Mouse (Mus musculus) central nervous system, embryonic 11.5 days (tissue): ENCODE results near the gene Ywhag. TPM values are rescaled to one million over a fixed set of nuclear protein-coding genes. Genes with fewer than 3 reads are reported as not detected.

ENCODE experiments used
- polyA plus RNA-seq: library from polyadenylated mRNA; depleted of rRNA; stranded (reverse); fragments of >200 nt; gene quantifications from 2 replicates; pipeline ENCODE4 v1.2.3, GENCODE M21; 2012; rRNA removed

Ywhag gene
- 154 and 188 TPM in 2 replicates for polyA plus RNA-seq

GRCm38 (mm10) chr5:135934481-135935175, at the start of gene Ywhag:
Ywhag (minus strand) TSS chr5:135934616.

GRCm38 (mm10) chr5:135979904-135980303, 45.5 kb upstream of the Ywhag start, which contains the start of gene Zp3:
Zp3 (plus strand) TSS chr5:135980099.

GRCm38 (mm10) chr5:135974365-135974764, 39.9 kb upstream of the Ywhag start, which contains the start of gene Ssc4d:
Ssc4d (minus strand) TSS chr5:135974531.

GRCm38 (mm10) chr5:135887675-135888102, 46.7 kb downstream of the Ywhag start, which contains the start of gene Hspb1:
Hspb1 (plus strand) TSS chr5:135887919.

Other genes starting within 250 kb of the Ywhag start
- 17.2 and 21.9 TPM in 2 replicates for gene Tmem120a, start 190.2 kb downstream of the Ywhag start, polyA plus RNA-seq
- gene Styxl1, start 156.2 kb downstream of the Ywhag start, polyA plus RNA-seq = 0.09 TPM in 1 of 2 replicates, not detected in the other
- 368 and 514 TPM in 2 replicates for gene Mdh2, start 156.1 kb downstream of the Ywhag start, polyA plus RNA-seq
- 25.2 and 42.1 TPM in 2 replicates for gene Srrm3, start 127.7 kb downstream of the Ywhag start, polyA plus RNA-seq
- gene Hspb1, start 46.7 kb downstream of the Ywhag start, polyA plus RNA-seq = 17.4 and 33.9 TPM in 2 replicates
- 1.3 and 4.9 TPM in 2 replicates for gene Ssc4d, start 39.9 kb upstream of the Ywhag start, polyA plus RNA-seq
- gene Zp3, start 45.5 kb upstream of the Ywhag start, polyA plus RNA-seq = 0.09 and 0.10 TPM in 2 replicates
- 17.9 and 23.2 TPM in 2 replicates for gene Dtx2, start 60.2 kb upstream of the Ywhag start, polyA plus RNA-seq
- gene Upk3b, start 103.9 kb upstream of the Ywhag start, polyA plus RNA-seq = 1.2 and 5.9 TPM in 2 replicates
- gene Upk3bl, start 119.9 kb upstream of the Ywhag start, polyA plus RNA-seq = 0.40 and 1.4 TPM in 2 replicates
- 9.6 and 11.6 TPM in 2 replicates for gene Rasa4, start 149.3 kb upstream of the Ywhag start, polyA plus RNA-seq
- gene Polr2j, start 182.0 kb upstream of the Ywhag start, polyA plus RNA-seq = 60.6 and 156 TPM in 2 replicates
- 57.3 and 57.6 TPM in 2 replicates for gene Lrwd1, start 201.5 kb upstream of the Ywhag start, polyA plus RNA-seq
- gene Alkbh4, start 201.5 kb upstream of the Ywhag start, polyA plus RNA-seq = 18.0 and 18.6 TPM in 2 replicates
- gene Orai2, start 236.1 kb upstream of the Ywhag start, polyA plus RNA-seq = 11.4 and 12.2 TPM in 2 replicates